Mouse (Mus musculus) layer of hippocampus, adult 18-20 months (tissue): Measurements from ENCODE around the gene Ndufa1. TPM values are rescaled to one million over a fixed set of nuclear protein-coding genes. Genes with fewer than 3 reads are reported as not detected.
"Not testable (repeated sequence)": the region's sequence is repeated elsewhere in the genome, so short reads cannot be mapped to it uniquely, and the experiment has no call there.

Experiments
- DNase-seq, 2 experiments: peaks; one replicate each; pipeline ENCODE4 v3.0.0; 2022; ENCODE audit warnings: low spot score in 2 of 2
- long read RNA-seq: library from polyadenylated mRNA; stranded (forward); transcript quantifications from one replicate; pipeline ENCODE4 v2.0.0, GENCODE M21; 2021
- total RNA-seq, 2 experiments: library from RNA; stranded (reverse); gene quantifications; 2 replicates each; pipeline ENCODE4 v1.2.3; 2021

Gene Ndufa1
- total RNA-seq: 100 to 1,000 TPM; 209 to 223 TPM
- long read RNA-seq, transcript Ndufa1-201 (3 exons, 419 nt): major isoform, 99 of 104 reads
- long read RNA-seq, partial matches to known transcripts: 5 of 104 reads
- long read RNA-seq, other reads (novel, unspliced or antisense): 0 of 104 reads

- peak; percentile 74 to 85 for DNase-seq
Observed at GRCm38 (mm10) chrX:37191105-37191743, at the start of gene Ndufa1, which contains the start of gene Rnf113a1. Gene Ndufa1, minus strand, starts transcription at chrX:37191163. Gene Rnf113a1, plus strand, starts transcription at chrX:37191245.

- not testable (repeated sequence) for DNase-seq
Observed at GRCm38 (mm10) chrX:37222158-37222557, 31.2 kb upstream of the Ndufa1 start, which contains the start of gene Rhox1. Gene Rhox1, minus strand, starts transcription at chrX:37222258.

GRCm38 (mm10) chrX:37210941-37211340, 20.0 kb upstream of the Ndufa1 start, which contains the start of gene Gm9:
Gene Gm9, minus strand, starts transcription at chrX:37211041.
- DNase-seq: no peak

GRCm38 (mm10) chrX:37198676-37199075, 7.7 kb upstream of the Ndufa1 start:
- DNase-seq: no peak

GRCm38 (mm10) chrX:37191744-37192379, 899 bp upstream of the Ndufa1 start:
- peak in 1 of 2 experiments; percentile 17 for DNase-seq

GRCm38 (mm10) chrX:37190755-37191104, 233 bp downstream of the Ndufa1 start:
- no peak for DNase-seq

GRCm38 (mm10) chrX:37184401-37184800, 6.6 kb downstream of the Ndufa1 start:
- DNase-seq: peak in 1 of 2 experiments; percentile 10

- DNase-seq: no peak
Observed at GRCm38 (mm10) chrX:37168742-37169141, 22.2 kb downstream of the Ndufa1 start, which contains the start of gene Akap14. Gene Akap14, minus strand, starts transcription at chrX:37168842.

GRCm38 (mm10) chrX:37167085-37167484, 23.9 kb downstream of the Ndufa1 start:
- peak in 1 of 2 experiments; percentile 34 for DNase-seq

- no peak for DNase-seq
Observed at GRCm38 (mm10) chrX:37163115-37163514, 27.8 kb downstream of the Ndufa1 start.

GRCm38 (mm10) chrX:37161169-37161568, 29.8 kb downstream of the Ndufa1 start:
- no peak for DNase-seq

GRCm38 (mm10) chrX:37157839-37158238, 33.1 kb downstream of the Ndufa1 start:
- DNase-seq: no peak

GRCm38 (mm10) chrX:37144954-37145353, 46.0 kb downstream of the Ndufa1 start:
- DNase-seq: peak in 1 of 2 experiments; percentile 4

- DNase-seq: not testable (repeated sequence)
Observed at GRCm38 (mm10) chrX:37144498-37144897, 46.5 kb downstream of the Ndufa1 start.

GRCm38 (mm10) chrX:37141732-37142131, 49.2 kb downstream of the Ndufa1 start:
- DNase-seq: no peak

Other genes with a start within 250 kb of the Ndufa1 start
- 10 to 100 TPM; 47.6 to 48.4 TPM for gene Sept6, start 199.4 kb downstream of the Ndufa1 start, total RNA-seq
- gene Sowahd, start 142.3 kb downstream of the Ndufa1 start, total RNA-seq: not detected
- 100 to 1,000 TPM; 252 to 254 TPM for gene Rpl39, start 105.8 kb downstream of the Ndufa1 start, total RNA-seq
- 10 to 100 TPM; 18.4 to 18.9 TPM for gene Upf3b, start 80.8 kb downstream of the Ndufa1 start, total RNA-seq
- gene Nkap, start 64.4 kb downstream of the Ndufa1 start, total RNA-seq: 10 to 100 TPM; 12.5 to 14.8 TPM
- gene Akap14, start 22.3 kb downstream of the Ndufa1 start, total RNA-seq: under 1 TPM; 0.30 TPM
- gene Rnf113a1, start 82 bp upstream of the Ndufa1 start, total RNA-seq: 1 to 10 TPM; 7.3 to 8.4 TPM
- not detected for gene Gm9, start 19.9 kb upstream of the Ndufa1 start, total RNA-seq
- gene Rhox1, start 31.1 kb upstream of the Ndufa1 start, total RNA-seq: not detected
- not detected for gene Rhox2a, start 53.8 kb upstream of the Ndufa1 start, total RNA-seq
- gene Rhox3a, start 58.8 kb upstream of the Ndufa1 start, total RNA-seq: not detected
- not detected for gene Rhox4a, start 74.2 kb upstream of the Ndufa1 start, total RNA-seq
- not detected for gene Rhox3a2, start 188.9 kb upstream of the Ndufa1 start, total RNA-seq
- gene Rhox4a2, start 199.7 kb upstream of the Ndufa1 start, total RNA-seq: not detected
- gene Rhox2b, start 220.9 kb upstream of the Ndufa1 start, total RNA-seq: not detected
- gene Rhox4b, start 241.3 kb upstream of the Ndufa1 start, total RNA-seq: not detected